Mouse (Mus musculus) megakaryocyte, embryonic 14.5 days (primary cell): ENCODE measurements at regions not wholly inside any gene's neighbourhood (a gene's known extent, or its start where the extent isn't known, plus 50 kb on each side); places are given as distances from the start of the nearest gene placed in this dataset.

Experiments
- H3K27me3 ChIP-seq: replicated peaks from 2 replicates; pipeline ENCODE3; 2012; ENCODE audit warnings: inconsistent platforms
- H3K36me3 ChIP-seq: replicated peaks from 2 replicates; pipeline ENCODE3; 2012; ENCODE audit warnings: low read length, inconsistent platforms, mixed read lengths
- H3K4me1 ChIP-seq: 2 replicates; pipeline ENCODE4 v1.6.1; 2012; ENCODE audit warnings: inconsistent platforms
- H3K4me3 ChIP-seq: replicated peaks from 2 replicates; pipeline ENCODE3; 2012; ENCODE audit warnings: moderate library complexity, mild to moderate bottlenecking, inconsistent platforms
- H3K9me3 ChIP-seq: 2 replicates; pipeline ENCODE4 v1.6.1; 2012; ENCODE audit warnings: inconsistent platforms
- FLI1 ChIP-seq: IDR thresholded peaks from 2 replicates; pipeline ENCODE4 v1.6.1; 2012; ENCODE audit warnings: low read length, inconsistent platforms, mixed read lengths
- GATA1 ChIP-seq: IDR thresholded peaks from 3 replicates; pipeline ENCODE4 v1.6.1; 2012; ENCODE audit warnings: mixed read lengths, low read length, inconsistent platforms, borderline replicate concordance

- Histone ChIP-seq H3K9me3 (peaks cover 10% of the 10 kb centered on the region), H3K27me3 (no peaks in the 10 kb centered on the region), H3K4me3 (no peak overlapping the region), H3K4me1 (no peaks in the 10 kb centered on the region), H3K36me3 (no peaks in the 10 kb centered on the region)
- no peak for TF ChIP-seq FLI1
- TF ChIP-seq GATA1, result no peak
These were observed 605.8 kb upstream of the Slc35b3 start for GRCm38 (mm10) chr13:39566491-39566890.

- no peaks in the 10 kb centered on the region for H3K4me1 ChIP-seq
- no peaks in the 10 kb centered on the region for H3K36me3 ChIP-seq
- TF ChIP-seq GATA1 (no peak), FLI1 (no peak)
- no peaks in the 10 kb centered on the region for H3K27me3 ChIP-seq
- peaks cover 17% of the 10 kb centered on the region; the same call in 1 of the 2 replicates for H3K9me3 ChIP-seq
- no peak overlapping the region for H3K4me3 ChIP-seq
These were observed 577.2 kb upstream of the Slc35b3 start for GRCm38 (mm10) chr13:39537724-39538440.

- H3K36me3 ChIP-seq, result no peaks in the 10 kb centered on the region
- H3K27me3 ChIP-seq, result no peaks in the 10 kb centered on the region
- peaks cover 19% of the 10 kb centered on the region for H3K9me3 ChIP-seq
- TF ChIP-seq FLI1 (no peak), GATA1 (no peak)
- H3K4me3 ChIP-seq, result no peak overlapping the region
- H3K4me1 ChIP-seq, result no peaks in the 10 kb centered on the region
These were observed 565.8 kb upstream of the Slc35b3 start for GRCm38 (mm10) chr13:39526469-39526868.

GRCm38 (mm10) chr13:39523856-39524301 lies 563.2 kb upstream of the Slc35b3 start:
- TF ChIP-seq GATA1 (no peak), FLI1 (no peak)
- no peaks in the 10 kb centered on the region for H3K36me3 ChIP-seq
- no peaks in the 10 kb centered on the region for H3K27me3 ChIP-seq
- H3K4me1 ChIP-seq, result no peaks in the 10 kb centered on the region
- no peak overlapping the region for H3K4me3 ChIP-seq
- peaks cover 20% of the 10 kb centered on the region for H3K9me3 ChIP-seq

GRCm38 (mm10) chr13:39523246-39523850 lies 562.7 kb upstream of the Slc35b3 start:
- H3K4me3 ChIP-seq, result no peak overlapping the region
- peaks cover 17% of the 10 kb centered on the region for H3K9me3 ChIP-seq
- H3K4me1 ChIP-seq, result no peaks in the 10 kb centered on the region
- TF ChIP-seq FLI1 (no peak), GATA1 (no peak)
- H3K36me3 ChIP-seq, result no peaks in the 10 kb centered on the region
- H3K27me3 ChIP-seq, result no peaks in the 10 kb centered on the region

GRCm38 (mm10) chr13:39520846-39521245 lies 560.2 kb upstream of the Slc35b3 start:
- no peaks in the 10 kb centered on the region for H3K4me1 ChIP-seq
- H3K27me3 ChIP-seq, result no peaks in the 10 kb centered on the region
- no peak for TF ChIP-seq GATA1
- no peak for TF ChIP-seq FLI1
- no peak overlapping the region for H3K4me3 ChIP-seq
- H3K9me3 ChIP-seq, result peaks cover 19% of the 10 kb centered on the region
- H3K36me3 ChIP-seq, result no peaks in the 10 kb centered on the region

- TF ChIP-seq FLI1 (no peak), GATA1 (no peak)
- no peaks in the 10 kb centered on the region for H3K4me1 ChIP-seq
- no peaks in the 10 kb centered on the region for H3K27me3 ChIP-seq
- H3K4me3 ChIP-seq, result no peak overlapping the region
- no peaks in the 10 kb centered on the region for H3K36me3 ChIP-seq
- peaks cover 11% of the 10 kb centered on the region for H3K9me3 ChIP-seq
These were observed 555.4 kb upstream of the Slc35b3 start for GRCm38 (mm10) chr13:39516106-39516505.

GRCm38 (mm10) chr13:39489806-39490205 lies 529.1 kb upstream of the Slc35b3 start:
- Histone ChIP-seq H3K4me3 (no peak overlapping the region), H3K4me1 (no peaks in the 10 kb centered on the region), H3K27me3 (no peaks in the 10 kb centered on the region), H3K9me3 (peaks cover 9% of the 10 kb centered on the region), H3K36me3 (no peaks in the 10 kb centered on the region)
- TF ChIP-seq GATA1, result no peak
- TF ChIP-seq FLI1, result no peak

GRCm38 (mm10) chr13:39472621-39473020 lies 511.9 kb upstream of the Slc35b3 start:
- H3K9me3 ChIP-seq, result peaks cover 8% of the 10 kb centered on the region
- H3K27me3 ChIP-seq, result no peaks in the 10 kb centered on the region
- no peaks in the 10 kb centered on the region for H3K4me1 ChIP-seq
- TF ChIP-seq GATA1 (no peak), FLI1 (no peak)
- H3K36me3 ChIP-seq, result no peaks in the 10 kb centered on the region
- H3K4me3 ChIP-seq, result no peak overlapping the region

GRCm38 (mm10) chr13:39441799-39442198 lies 481.1 kb upstream of the Slc35b3 start:
- Histone ChIP-seq H3K4me3 (no peak overlapping the region), H3K36me3 (no peaks in the 10 kb centered on the region), H3K27me3 (no peaks in the 10 kb centered on the region), H3K9me3 (peaks cover 5% of the 10 kb centered on the region; the same call in 1 of the 2 replicates), H3K4me1 (no peaks in the 10 kb centered on the region)
- TF ChIP-seq GATA1 (no peak), FLI1 (no peak)
